Mouse (Mus musculus) heart, postnatal 0 days (tissue): ENCODE results near the gene Grn.

ENCODE experiments used
- CTCF ChIP-seq: IDR thresholded peaks from 2 replicates; pipeline ENCODE4 v1.5.1; 2016; ENCODE audit warnings: antibody characterized with exemption, control low read depth, low read depth
- EP300 ChIP-seq: IDR thresholded peaks from 2 replicates; pipeline ENCODE4 v1.6.1; 2016; ENCODE audit warnings: antibody characterized with exemption, low read depth

- TF ChIP-seq CTCF (peak; percentile 12; the same call in 1 of the 2 replicates), EP300 (no peak)
Measured at GRCm38 (mm10) chr11:102441434-102441833, 11.3 kb downstream of the Grn start.
